Mouse (Mus musculus): ENCODE measurements around the gene Stat2.

The Stat2 gene

DNA sequence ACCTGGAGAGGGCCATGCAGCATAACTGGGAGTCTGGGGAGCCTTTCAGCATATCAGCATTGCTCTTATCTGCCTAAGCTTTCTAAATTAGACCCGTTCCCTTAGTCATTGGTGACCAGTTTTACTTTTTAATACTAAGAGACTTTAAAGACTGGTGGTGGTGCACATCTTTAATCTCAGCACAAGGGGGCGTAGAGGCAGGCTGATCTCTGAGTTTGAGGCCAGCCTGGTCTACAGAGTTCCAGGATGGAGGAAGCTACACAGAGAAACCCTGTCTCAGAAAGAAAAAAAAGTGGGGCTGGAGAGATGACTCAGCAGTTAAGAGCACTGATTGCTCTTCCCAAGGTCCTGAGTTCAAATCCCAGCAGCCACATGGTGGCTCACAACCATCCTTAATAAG, 69.9 kb downstream of the Stat2 start:
- no peak for DNase-seq (ENCODE audit: low spot score)

Data from adipocyte (in vitro differentiated cells).